Mouse (Mus musculus) neural tube, embryonic 10.5 days (tissue): ENCODE data around the gene Map4k3.

ENCODE experiments used
- DNase-seq: peaks from one replicate; pipeline ENCODE4 v3.0.0-alpha.2; 2017; ENCODE audit warnings: low spot score; ENCODE audit errors: extremely low spot score

Map4k3 gene

GRCm38 (mm10) chr17:80729825-80730224, 1.5 kb upstream of the Map4k3 start:
- no peak for DNase-seq

DNA sequence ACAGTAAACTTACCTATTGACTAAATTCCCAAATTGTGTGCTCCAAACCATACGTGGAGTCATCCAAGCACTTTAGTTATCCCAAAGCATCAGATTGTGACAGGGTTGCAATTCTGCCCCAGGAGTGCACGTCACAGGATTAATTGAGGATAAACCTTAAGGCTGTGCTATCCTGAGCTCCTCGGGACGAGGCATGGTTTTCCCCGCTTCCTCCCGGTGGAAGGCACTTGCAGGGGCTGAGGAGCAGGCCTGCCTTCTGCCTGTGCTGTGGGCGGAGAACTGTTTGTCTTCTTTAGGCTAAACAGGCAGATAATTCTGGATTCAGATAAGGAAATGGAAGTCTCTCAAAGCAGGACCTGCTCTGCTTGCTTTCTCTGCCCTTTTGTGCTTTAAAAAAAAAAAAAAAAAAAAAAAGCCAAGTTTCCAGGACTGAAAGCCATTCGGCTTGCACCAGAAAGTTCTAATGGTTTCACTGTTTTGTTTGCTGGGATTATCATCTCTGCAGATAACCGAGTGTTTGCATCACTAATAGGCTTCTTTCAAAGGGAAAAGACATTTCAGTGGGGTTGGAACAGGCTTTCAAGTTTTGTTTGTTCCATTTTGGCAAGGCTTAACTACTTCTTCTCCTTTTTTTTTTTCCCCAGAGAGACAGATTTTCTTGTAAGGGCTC, 930 bp upstream of the Map4k3 start:
- DNase-seq: no peak

DNA sequence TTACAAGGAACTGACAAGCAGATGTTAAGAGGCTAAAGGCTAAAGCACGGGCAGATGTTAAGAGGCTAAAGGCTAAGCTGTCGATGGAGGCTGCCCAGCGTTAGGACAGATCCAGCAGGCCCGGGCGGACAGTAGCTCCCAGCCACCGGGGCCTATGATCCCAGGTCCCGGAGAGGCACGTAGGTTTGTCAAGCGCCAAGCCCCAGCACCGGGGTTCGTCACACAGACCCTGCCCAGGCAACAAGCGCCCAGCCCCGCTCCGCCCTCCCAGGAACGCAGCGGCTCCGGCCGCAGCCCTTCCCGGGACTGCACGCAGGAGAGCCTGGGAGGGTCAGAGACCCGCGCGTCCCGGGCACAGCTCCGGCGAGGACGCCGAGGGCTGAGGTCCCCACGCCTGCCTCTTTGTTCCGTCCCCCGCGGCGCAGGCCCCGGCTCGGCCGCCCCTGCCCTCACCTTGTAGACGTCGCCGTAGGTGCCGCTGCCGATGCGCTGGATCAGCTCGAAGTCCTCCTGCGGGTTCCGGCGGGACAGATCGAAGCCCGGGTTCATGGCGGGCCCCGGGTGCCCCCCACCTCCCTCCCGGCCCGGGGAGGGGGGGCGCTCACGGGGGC, 839 bp downstream of the Map4k3 start:
- DNase-seq: peak; percentile 76

- peak; percentile 23 for DNase-seq
Measured at GRCm38 (mm10) chr17:80726821-80727220, 1.5 kb downstream of the Map4k3 start.

- DNase-seq: no peak
Measured at GRCm38 (mm10) chr17:80723092-80723491, 5.2 kb downstream of the Map4k3 start.

DNA sequence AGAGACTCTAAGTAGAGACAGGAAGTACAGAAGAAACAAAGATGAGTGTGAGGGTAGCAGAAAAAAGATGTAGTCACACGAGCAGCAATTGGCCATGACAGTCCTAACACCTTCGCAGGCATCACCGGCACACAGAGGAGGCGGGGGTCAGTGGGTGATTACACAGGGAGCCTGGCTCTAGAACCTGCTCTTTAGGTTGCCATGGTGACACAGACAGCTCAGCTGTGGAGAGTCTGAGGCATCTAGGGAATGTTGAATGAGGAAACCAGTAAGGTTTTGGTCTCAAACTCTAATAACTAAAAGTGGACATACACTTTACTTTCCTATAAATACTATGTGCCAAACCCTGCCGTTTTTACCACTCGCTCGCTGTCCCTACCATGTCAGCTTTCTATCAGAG, 6.6 kb downstream of the Map4k3 start:
- no peak for DNase-seq

DNA sequence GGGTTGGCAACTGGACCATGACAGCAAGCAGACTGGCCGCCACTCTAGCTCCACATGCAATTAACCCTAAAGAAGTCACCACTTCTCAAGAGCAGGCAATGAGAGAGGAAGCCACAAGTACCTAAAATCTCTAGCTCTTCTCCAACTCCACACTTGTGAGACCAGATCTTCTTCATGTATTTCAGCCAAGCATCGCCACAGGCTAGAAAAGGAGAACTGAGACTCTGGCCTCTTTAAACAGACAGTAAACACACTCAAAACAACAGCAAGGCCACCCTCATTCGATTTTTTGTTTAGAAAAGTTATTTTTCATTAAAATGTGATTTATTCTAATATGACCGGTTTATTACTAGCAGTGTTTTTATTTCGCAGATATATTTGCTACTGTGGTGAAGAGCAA, 9.0 kb downstream of the Map4k3 start:
- no peak for DNase-seq

DNA sequence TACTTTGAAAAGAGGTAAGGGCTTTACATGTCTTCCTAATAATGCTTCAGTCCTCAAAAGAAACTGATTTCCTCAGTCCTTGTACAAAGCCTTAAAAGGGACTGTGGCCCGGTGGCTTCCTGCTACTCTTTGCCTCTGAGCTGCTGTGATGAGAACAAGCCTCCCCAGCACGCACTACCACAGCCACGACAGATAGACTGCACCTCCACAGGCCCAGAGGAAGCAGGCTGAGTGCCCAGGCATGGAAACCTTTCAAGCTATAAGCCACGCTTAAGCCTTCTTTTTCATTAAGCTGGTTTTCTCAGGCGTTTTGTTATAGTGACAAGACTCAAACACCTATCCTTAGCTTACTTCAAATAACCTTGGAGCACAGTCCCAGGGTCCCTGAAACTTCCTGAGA, 10.0 kb downstream of the Map4k3 start:
- no peak for DNase-seq

DNA sequence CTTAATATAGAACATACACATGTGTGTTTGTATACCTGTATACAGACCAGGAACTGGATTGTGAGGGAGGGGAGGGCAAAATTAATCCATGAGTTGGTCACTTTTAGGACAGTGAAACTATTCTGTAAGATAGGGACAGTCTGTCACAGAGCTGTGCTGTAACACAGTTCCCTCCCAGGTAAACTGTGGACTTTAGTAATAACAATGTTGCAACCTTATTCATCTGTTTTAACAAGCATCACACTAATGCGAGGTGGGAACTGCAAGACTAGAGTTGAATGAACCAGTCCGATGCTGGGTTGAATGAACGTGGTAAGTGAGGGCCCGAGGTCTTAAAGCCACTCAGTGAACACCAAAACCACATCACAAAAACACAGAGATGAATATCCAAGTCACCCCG, 14.7 kb downstream of the Map4k3 start:
- DNase-seq: no peak

GRCm38 (mm10) chr17:80709921-80710838, 18.1 kb downstream of the Map4k3 start:
- peak; percentile 44 for DNase-seq

DNA sequence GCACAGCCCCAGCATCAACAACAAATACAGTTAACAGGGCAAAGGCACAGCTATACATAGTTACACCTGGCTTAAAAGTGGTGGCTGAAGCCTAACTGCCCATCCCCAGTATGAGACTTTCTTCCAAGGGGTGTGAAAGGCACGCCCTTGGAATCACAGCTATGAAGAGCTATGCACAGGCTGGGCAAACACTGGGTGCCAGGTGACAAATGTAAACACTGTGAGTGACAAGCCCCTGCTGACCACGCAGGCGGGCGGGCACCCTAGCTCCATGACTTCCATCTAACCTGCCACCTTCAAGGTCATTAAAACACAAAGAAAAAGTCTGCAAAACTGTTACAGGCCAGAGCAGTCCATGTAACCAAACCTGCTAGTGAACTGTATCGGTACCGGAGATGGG, 19.5 kb downstream of the Map4k3 start:
- no peak for DNase-seq

- DNase-seq: no peak
Measured at GRCm38 (mm10) chr17:80707176-80707575, 21.1 kb downstream of the Map4k3 start.

GRCm38 (mm10) chr17:80706608-80707007, 21.7 kb downstream of the Map4k3 start:
- no peak for DNase-seq

- no peak for DNase-seq
Measured at GRCm38 (mm10) chr17:80701687-80702086, 26.6 kb downstream of the Map4k3 start.

DNA sequence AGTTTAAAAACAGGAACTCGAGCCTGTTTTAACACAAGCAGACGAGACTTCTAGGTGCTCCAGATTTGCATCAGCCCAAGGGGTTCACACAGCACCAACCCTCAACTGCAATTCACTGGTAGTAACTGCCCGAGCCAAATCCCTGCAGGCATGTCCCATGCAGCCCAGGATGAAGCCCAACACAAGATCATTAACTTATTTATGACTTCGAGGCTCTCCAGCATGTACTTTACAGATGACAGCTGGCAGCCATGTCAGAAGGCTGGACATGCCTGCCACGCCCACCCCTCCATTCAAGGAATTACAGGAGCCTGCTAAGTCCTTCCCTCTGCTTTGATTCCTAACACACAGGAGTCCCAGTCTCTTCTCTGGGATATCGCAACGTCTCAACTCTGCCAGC, 29.4 kb downstream of the Map4k3 start:
- DNase-seq: no peak

- DNase-seq: no peak
Measured at GRCm38 (mm10) chr17:80698191-80698901, 29.9 kb downstream of the Map4k3 start.

DNA sequence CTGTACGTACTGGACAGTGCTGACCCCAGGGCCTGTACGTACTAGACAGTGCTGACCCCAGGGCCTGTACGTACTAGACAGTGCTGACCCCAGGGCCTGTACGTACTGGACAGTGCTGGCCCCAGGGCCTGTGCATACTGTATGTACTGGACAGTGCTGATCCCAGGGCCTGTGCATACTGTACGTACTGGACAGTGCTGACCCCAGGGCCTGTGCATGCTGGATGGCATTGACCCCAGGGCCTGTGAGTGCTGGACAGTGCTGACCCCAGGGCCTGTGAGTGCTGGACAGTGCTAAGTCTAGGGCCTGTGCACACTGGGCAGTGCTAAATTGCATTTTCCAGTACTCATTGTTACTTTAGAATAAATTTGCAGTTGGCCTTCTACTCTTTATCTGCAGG, 31.3 kb downstream of the Map4k3 start:
- DNase-seq: no peak

DNA sequence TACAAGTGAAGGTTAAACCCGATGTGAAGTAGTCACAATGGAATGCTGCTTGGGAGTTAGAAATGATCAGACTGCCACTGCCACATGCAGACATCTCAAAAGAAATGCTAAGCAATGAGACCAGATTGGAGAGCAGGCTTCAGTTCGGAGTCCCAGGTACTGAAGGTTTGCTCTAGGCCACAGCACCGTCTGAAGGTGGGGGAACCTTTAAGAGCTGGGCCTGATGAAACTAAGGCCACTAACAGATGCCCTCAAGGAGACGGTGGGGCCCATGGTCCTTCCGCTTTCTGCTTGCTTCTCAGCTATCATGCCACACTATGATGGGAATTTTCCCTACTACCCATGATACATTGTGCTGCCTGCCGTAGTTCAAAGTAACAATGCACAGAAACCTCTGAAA, 32.1 kb downstream of the Map4k3 start:
- DNase-seq: no peak

DNA sequence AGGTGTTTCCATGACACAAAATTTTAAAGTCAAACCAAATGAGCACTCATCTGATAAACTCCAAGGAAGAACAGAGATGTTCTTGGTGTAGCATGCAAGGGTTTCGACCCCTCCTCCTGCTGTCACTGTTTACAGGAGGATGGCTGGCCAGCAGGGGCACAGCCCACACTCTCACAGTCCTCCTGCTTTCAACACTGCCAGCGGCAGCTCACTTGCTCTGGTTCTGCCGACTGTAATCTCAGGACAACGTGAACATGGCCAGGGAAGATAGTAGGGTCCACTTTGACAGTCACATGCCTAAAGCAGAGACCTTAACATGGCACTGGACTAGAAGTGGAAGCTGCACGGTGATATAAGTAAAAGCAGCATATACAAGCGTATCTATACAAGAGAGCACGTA, 34.6 kb downstream of the Map4k3 start:
- DNase-seq: no peak

- DNase-seq: no peak
Measured at GRCm38 (mm10) chr17:80692183-80692582, 36.1 kb downstream of the Map4k3 start.

DNA sequence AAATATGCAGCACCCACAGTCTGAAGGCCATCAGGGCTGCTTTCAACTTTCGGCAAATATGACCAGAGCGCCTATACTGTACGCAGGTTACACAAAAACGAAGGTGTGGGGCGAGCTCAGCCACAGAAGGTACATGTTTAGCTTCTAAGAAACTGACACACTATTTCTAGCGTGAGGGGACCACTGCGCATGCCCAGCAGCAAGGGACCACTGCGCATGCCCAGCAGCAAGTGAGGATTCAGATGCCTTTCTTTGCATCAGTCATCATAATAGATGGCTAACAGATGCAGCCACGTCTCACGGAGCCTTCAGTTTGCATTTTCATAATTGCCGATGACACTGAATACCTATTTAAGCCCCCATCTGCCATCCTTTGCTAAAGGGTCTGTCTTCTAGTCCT, 39.6 kb downstream of the Map4k3 start:
- no peak for DNase-seq

DNA sequence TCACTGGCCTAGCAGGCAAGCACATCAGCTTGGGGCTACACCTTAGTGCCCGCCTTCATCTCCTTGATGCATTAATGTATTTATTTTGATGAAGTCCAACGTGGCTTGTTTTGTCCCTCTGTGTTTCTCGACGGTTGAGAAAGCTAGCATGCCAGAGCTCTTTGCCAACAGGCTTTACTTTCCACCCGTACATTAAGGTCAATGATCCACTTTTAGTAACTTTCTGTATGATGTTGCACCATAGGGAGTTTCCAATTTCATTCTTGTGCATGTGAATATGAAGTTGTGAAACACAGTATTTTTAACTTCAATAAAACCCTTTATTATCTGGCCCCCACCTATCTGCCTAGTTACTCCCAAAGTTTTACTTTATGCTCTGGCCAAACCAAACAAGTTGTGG, 42.2 kb downstream of the Map4k3 start:
- DNase-seq: no peak
